Mouse (Mus musculus): ENCODE results near the gene B3galt5. TPM values are rescaled to one million over a fixed set of nuclear protein-coding genes. Genes with fewer than 3 reads are reported as not detected.

Gene B3galt5
- polyA plus RNA-seq, 1 experiment from 2014 or later: 1.0 TPM

DNA sequence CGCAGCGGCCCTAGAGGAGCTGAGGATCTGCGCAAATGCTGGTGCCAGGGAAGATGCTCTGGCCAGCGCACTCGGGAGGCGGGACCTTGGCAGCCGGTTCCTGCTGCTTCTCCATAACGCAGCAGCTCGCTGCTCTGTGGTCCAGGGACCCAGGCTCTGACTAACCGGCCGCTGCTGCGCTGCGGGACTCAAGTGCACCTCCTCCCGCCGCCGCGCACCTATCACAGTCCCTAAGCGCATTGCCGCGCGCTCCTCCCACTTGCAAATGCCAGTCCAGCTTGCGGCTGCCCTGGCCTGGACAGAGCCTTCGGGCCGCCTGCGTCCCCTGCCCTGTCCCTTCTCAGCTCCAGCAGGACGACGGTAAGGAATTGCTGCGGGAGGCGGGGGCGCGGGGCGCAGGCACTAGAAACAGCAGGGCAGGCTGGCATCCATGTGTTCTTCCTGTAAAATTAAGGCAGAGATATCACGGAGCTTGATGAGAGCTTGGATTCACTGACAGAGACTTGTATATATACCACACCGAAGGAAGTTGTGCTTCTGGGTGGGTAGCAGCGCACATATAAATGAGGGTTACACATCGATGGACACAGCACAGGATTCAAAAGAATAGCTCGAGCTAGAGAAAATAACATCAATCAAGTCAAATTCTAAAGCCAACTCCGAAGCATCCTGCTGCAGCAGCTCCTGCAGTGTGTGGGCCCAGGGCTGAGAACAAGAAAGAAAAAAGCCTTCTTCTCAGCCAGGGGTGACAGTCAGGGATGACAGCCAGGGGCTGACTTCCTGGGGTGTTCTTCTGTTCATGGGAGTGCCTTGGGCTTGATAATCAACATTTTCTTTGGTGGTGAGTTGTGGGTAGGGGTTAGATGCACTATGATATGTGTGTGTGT is 45.4 kb downstream of the B3galt5 start:
- no peaks in the 10 kb centered on the region for H3K9me3 ChIP-seq (ENCODE audit: control insufficient read depth, low read length)
- H3K9ac ChIP-seq (ENCODE audit: low read depth, low read length): peak overlapping the region; percentile 49
- H3K4me2 ChIP-seq (replicated peaks; ENCODE audit: low read depth, low read length): peak overlapping the region; percentile 93
- H3K27me3 ChIP-seq (ENCODE audit: control insufficient read depth, insufficient read depth, low read length): peaks cover 6% of the 10 kb centered on the region; the same call in 1 of the 2 replicates
- no peak overlapping the region for H3K27ac ChIP-seq (ENCODE audit: low read depth, low read length)
- ATAC-seq (ENCODE audit: low FRiP score) (peak; percentile 80), DNase-seq (ENCODE audit: low spot score) (peak; percentile 68)
- peak overlapping the region; percentile 40 for H3K4me3 ChIP-seq (ENCODE audit: low read depth, low read length)
- under 1% methylated on average over 38 of the region's 38 CpGs for WGBS
- no peaks in the 10 kb centered on the region for H3K36me3 ChIP-seq (ENCODE audit: control insufficient read depth, insufficient read depth, low read length)
- no peaks in the 10 kb centered on the region; the same call in 1 of the 2 replicates for H3K4me1 ChIP-seq (replicated peaks; ENCODE audit: control insufficient read depth, insufficient read depth, low read length)

GRCm38 (mm10) chr16:96282566-96282965 is 47.0 kb downstream of the B3galt5 start:
- no peaks in the 10 kb centered on the region; the same call in 1 of the 2 replicates for H3K4me1 ChIP-seq (replicated peaks; ENCODE audit: control insufficient read depth, insufficient read depth, low read length)
- no peak for ATAC-seq (ENCODE audit: low FRiP score)
- 94% methylated on average over 9 of the region's 9 CpGs for WGBS
- no peaks in the 10 kb centered on the region for H3K36me3 ChIP-seq (ENCODE audit: control insufficient read depth, insufficient read depth, low read length)
- no peak for DNase-seq (ENCODE audit: low spot score)
- H3K9ac ChIP-seq (ENCODE audit: low read depth, low read length): no peak overlapping the region
- no peak overlapping the region for H3K27ac ChIP-seq (ENCODE audit: low read depth, low read length)
- H3K4me3 ChIP-seq (ENCODE audit: low read depth, low read length): no peak overlapping the region
- no peak overlapping the region for H3K4me2 ChIP-seq (replicated peaks; ENCODE audit: low read depth, low read length)
- no peaks in the 10 kb centered on the region for H3K9me3 ChIP-seq (ENCODE audit: control insufficient read depth, low read length)
- H3K27me3 ChIP-seq (ENCODE audit: control insufficient read depth, insufficient read depth, low read length): peaks cover 6% of the 10 kb centered on the region; the same call in 1 of the 2 replicates

DNA sequence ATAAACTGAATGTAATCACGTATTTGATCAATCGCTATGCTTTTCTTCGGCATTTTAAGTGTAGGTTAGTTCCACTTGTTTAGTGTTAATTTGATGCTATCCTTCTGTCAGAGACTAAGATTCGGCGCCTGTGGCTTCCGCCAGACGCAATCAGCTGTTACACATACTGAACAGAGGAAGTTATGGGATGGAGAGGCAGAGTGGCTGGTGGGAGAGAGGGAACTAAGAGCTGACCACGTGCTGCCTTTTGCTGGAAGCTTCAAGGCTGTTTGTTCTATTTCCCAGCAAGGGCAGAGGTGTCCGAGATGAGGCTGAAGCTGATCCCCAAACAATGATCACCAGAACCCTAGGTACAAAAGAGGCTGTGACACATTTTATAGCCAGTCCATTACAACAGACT is 56.3 kb downstream of the B3galt5 start:
- Histone ChIP-seq H3K27me3 (ENCODE audit: control insufficient read depth, insufficient read depth, low read length) (no peaks in the 10 kb centered on the region), H3K27ac (ENCODE audit: low read depth, low read length) (no peak overlapping the region), H3K36me3 (ENCODE audit: control insufficient read depth, insufficient read depth, low read length) (no peaks in the 10 kb centered on the region), H3K9me3 (ENCODE audit: control insufficient read depth, low read length) (no peaks in the 10 kb centered on the region), H3K4me1 (replicated peaks; ENCODE audit: control insufficient read depth, insufficient read depth, low read length) (no peaks in the 10 kb centered on the region), H3K4me3 (ENCODE audit: low read depth, low read length) (no peak overlapping the region), H3K4me2 (replicated peaks; ENCODE audit: low read depth, low read length) (no peak overlapping the region), H3K9ac (ENCODE audit: low read depth, low read length) (no peak overlapping the region)
- DNase-seq (ENCODE audit: low spot score) (no peak), ATAC-seq (ENCODE audit: low FRiP score) (no peak)
- 84% methylated on average over 9 of the region's 9 CpGs for WGBS

DNA sequence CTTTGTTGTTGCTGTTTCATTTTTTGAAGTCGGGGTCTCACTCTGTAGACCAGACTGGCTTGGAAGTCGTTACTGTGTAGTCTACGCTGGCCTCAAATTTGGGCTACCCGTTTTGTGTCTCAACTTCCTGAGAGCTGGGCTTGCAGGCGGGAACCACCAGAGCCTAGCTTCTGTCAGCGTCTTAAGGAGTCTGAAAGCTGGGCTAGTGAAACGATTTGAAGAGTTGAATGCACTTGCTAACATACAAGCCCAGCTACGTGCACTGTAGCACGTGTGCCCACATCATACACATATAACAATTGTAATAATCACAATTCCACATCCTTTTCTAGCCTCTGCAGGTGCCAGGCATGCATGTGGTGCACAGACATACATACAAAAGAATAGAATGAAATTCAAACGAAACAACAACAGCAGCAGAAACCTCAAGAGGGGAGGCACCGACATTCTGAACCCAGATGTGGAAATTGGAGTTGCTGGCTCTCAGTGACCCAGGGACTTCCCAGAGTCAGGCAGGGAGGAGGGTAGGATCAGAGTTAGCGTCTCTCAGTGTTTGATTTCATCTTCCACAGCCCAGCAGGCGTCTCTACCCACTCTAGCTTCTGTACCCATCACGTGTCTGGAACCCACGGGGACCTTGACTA is 57.1 kb downstream of the B3galt5 start:
- H3K4me2 ChIP-seq (replicated peaks; ENCODE audit: low read depth, low read length): no peak overlapping the region
- no peak overlapping the region for H3K27ac ChIP-seq (ENCODE audit: low read depth, low read length)
- DNase-seq (ENCODE audit: low spot score) (no peak), ATAC-seq (ENCODE audit: low FRiP score) (no peak)
- H3K27me3 ChIP-seq (ENCODE audit: control insufficient read depth, insufficient read depth, low read length): no peaks in the 10 kb centered on the region
- no peak overlapping the region for H3K9ac ChIP-seq (ENCODE audit: low read depth, low read length)
- no peaks in the 10 kb centered on the region for H3K4me1 ChIP-seq (replicated peaks; ENCODE audit: control insufficient read depth, insufficient read depth, low read length)
- no peaks in the 10 kb centered on the region for H3K36me3 ChIP-seq (ENCODE audit: control insufficient read depth, insufficient read depth, low read length)
- no peak overlapping the region for H3K4me3 ChIP-seq (ENCODE audit: low read depth, low read length)
- 72% methylated on average over 15 of the region's 15 CpGs for WGBS
- H3K9me3 ChIP-seq (ENCODE audit: control insufficient read depth, low read length): no peaks in the 10 kb centered on the region

GRCm38 (mm10) chr16:96298075-96298474 is 62.5 kb downstream of the B3galt5 start:
- no peaks in the 10 kb centered on the region for H3K27me3 ChIP-seq (ENCODE audit: control insufficient read depth, insufficient read depth, low read length)
- no peak for ATAC-seq (ENCODE audit: low FRiP score)
- H3K4me2 ChIP-seq (replicated peaks; ENCODE audit: low read depth, low read length): no peak overlapping the region
- no peaks in the 10 kb centered on the region for H3K36me3 ChIP-seq (ENCODE audit: control insufficient read depth, insufficient read depth, low read length)
- H3K27ac ChIP-seq (ENCODE audit: low read depth, low read length): no peak overlapping the region
- H3K4me1 ChIP-seq (replicated peaks; ENCODE audit: control insufficient read depth, insufficient read depth, low read length): no peaks in the 10 kb centered on the region
- no peak overlapping the region for H3K9ac ChIP-seq (ENCODE audit: low read depth, low read length)
- H3K4me3 ChIP-seq (ENCODE audit: low read depth, low read length): no peak overlapping the region
- DNase-seq (ENCODE audit: low spot score): no peak
- H3K9me3 ChIP-seq (ENCODE audit: control insufficient read depth, low read length): no peaks in the 10 kb centered on the region

DNA sequence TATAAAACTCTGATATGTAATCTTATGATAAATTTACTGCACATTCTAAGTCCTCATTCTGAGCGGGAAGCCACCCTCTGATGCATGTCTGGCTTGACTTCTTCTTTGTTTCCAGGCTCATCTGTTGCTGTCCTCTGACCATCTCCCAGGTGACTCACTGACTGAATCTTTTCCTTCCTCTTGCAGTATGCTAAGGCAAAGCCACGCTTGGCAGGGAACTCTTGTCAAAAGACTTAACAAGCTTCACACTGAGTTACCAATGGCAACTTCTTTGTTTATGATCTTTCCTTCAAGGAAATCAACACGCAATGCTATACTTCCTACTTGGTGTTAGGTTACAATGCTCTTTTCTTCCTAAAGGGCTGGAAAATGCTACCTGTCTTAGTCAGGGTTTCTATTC is 63.0 kb downstream of the B3galt5 start:
- H3K9me3 ChIP-seq (ENCODE audit: control insufficient read depth, low read length): no peaks in the 10 kb centered on the region
- H3K4me3 ChIP-seq (ENCODE audit: low read depth, low read length): no peak overlapping the region
- H3K4me1 ChIP-seq (replicated peaks; ENCODE audit: control insufficient read depth, insufficient read depth, low read length): no peaks in the 10 kb centered on the region
- ATAC-seq (ENCODE audit: low FRiP score): no peak
- no peaks in the 10 kb centered on the region for H3K27me3 ChIP-seq (ENCODE audit: control insufficient read depth, insufficient read depth, low read length)
- no peak overlapping the region for H3K4me2 ChIP-seq (replicated peaks; ENCODE audit: low read depth, low read length)
- H3K36me3 ChIP-seq (ENCODE audit: control insufficient read depth, insufficient read depth, low read length): no peaks in the 10 kb centered on the region
- 69% methylated on average over 3 of the region's 3 CpGs for WGBS
- no peak overlapping the region for H3K9ac ChIP-seq (ENCODE audit: low read depth, low read length)
- no peak for DNase-seq (ENCODE audit: low spot score)
- H3K27ac ChIP-seq (ENCODE audit: low read depth, low read length): no peak overlapping the region

- WGBS: 80% methylated on average over 4 of the region's 4 CpGs
Observed at GRCm38 (mm10) chr16:96303356-96303755, 67.8 kb downstream of the B3galt5 start.

DNA sequence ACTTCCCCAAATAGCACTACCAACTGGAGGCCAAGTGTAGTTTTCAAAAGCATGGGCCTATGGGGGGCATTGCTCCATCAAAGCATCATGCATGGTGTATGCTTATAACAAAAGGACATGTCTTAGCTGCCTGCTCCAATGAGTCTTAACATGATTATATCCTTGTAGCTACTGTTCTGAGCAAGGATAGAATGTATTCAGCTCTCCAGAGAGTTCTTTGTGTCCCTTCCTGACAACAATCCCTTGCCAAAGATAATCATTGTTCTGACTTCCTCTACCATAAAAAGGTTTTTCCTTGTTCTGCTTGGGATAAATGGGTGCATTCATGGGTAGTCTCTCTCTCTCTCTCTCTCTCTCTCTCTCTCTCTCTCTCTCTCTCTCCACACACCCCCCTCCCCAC is 68.8 kb downstream of the B3galt5 start:
- no peak overlapping the region for H3K9ac ChIP-seq (ENCODE audit: low read depth, low read length)
- ATAC-seq (ENCODE audit: low FRiP score): no peak
- no peaks in the 10 kb centered on the region for H3K27me3 ChIP-seq (ENCODE audit: control insufficient read depth, insufficient read depth, low read length)
- no peaks in the 10 kb centered on the region for H3K4me1 ChIP-seq (replicated peaks; ENCODE audit: control insufficient read depth, insufficient read depth, low read length)
- no peaks in the 10 kb centered on the region for H3K9me3 ChIP-seq (ENCODE audit: control insufficient read depth, low read length)
- H3K36me3 ChIP-seq (ENCODE audit: control insufficient read depth, insufficient read depth, low read length): no peaks in the 10 kb centered on the region
- H3K4me2 ChIP-seq (replicated peaks; ENCODE audit: low read depth, low read length): no peak overlapping the region
- H3K27ac ChIP-seq (ENCODE audit: low read depth, low read length): no peak overlapping the region
- no peak for DNase-seq (ENCODE audit: low spot score)
- no peak overlapping the region for H3K4me3 ChIP-seq (ENCODE audit: low read depth, low read length)

More at GRCm38 (mm10) chr16:96303356-96303755, 67.8 kb downstream of the B3galt5 start:
- H3K36me3 ChIP-seq (ENCODE audit: control insufficient read depth, insufficient read depth, low read length): no peaks in the 10 kb centered on the region
- H3K27me3 ChIP-seq (ENCODE audit: control insufficient read depth, insufficient read depth, low read length): no peaks in the 10 kb centered on the region
- H3K4me1 ChIP-seq (replicated peaks; ENCODE audit: control insufficient read depth, insufficient read depth, low read length): no peaks in the 10 kb centered on the region
- H3K4me2 ChIP-seq (replicated peaks; ENCODE audit: low read depth, low read length): no peak overlapping the region
- H3K27ac ChIP-seq (ENCODE audit: low read depth, low read length): no peak overlapping the region
- H3K4me3 ChIP-seq (ENCODE audit: low read depth, low read length): no peak overlapping the region
- H3K9me3 ChIP-seq (ENCODE audit: control insufficient read depth, low read length): no peaks in the 10 kb centered on the region
- DNase-seq (ENCODE audit: low spot score) (no peak), ATAC-seq (ENCODE audit: low FRiP score) (no peak)
- H3K9ac ChIP-seq (ENCODE audit: low read depth, low read length): no peak overlapping the region

- ATAC-seq (ENCODE audit: low FRiP score) (no peak), DNase-seq (ENCODE audit: low spot score) (no peak)
- Histone ChIP-seq H3K27me3 (ENCODE audit: control insufficient read depth, insufficient read depth, low read length) (no peaks in the 10 kb centered on the region), H3K27ac (ENCODE audit: low read depth, low read length) (no peak overlapping the region), H3K36me3 (ENCODE audit: control insufficient read depth, insufficient read depth, low read length) (no peaks in the 10 kb centered on the region), H3K9ac (ENCODE audit: low read depth, low read length) (no peak overlapping the region), H3K4me1 (replicated peaks; ENCODE audit: control insufficient read depth, insufficient read depth, low read length) (no peaks in the 10 kb centered on the region), H3K4me3 (ENCODE audit: low read depth, low read length) (no peak overlapping the region), H3K9me3 (ENCODE audit: control insufficient read depth, low read length) (no peaks in the 10 kb centered on the region), H3K4me2 (replicated peaks; ENCODE audit: low read depth, low read length) (no peak overlapping the region)
- WGBS: 87% methylated on average over 4 of the region's 4 CpGs
Observed at GRCm38 (mm10) chr16:96306905-96307304, 71.3 kb downstream of the B3galt5 start.
